Mouse (Mus musculus) embryonic facial prominence, embryonic 15.5 days (tissue): ENCODE measurements around the gene Cuedc1. TPM values are rescaled to one million over a fixed set of nuclear protein-coding genes. Genes with fewer than 3 reads are reported as not detected.

Experiments used
- ATAC-seq: fragments of 200-750 bp; cut with Nextera tagmentation; 2 replicates; pipeline ENCODE4 v1.8.0; 2017; ENCODE audit warnings: low read depth, moderate TSS enrichment; ENCODE audit not compliant: insufficient number of reproducible peaks, low FRiP score, low TSS enrichment
- H3K27ac ChIP-seq: fragments of 300-500 bp; sonication (generic); replicated peaks from 2 replicates; pipeline ENCODE4 v1.5.1; 2015; ENCODE audit warnings: mild to moderate bottlenecking, inconsistent platforms
- H3K27me3 ChIP-seq: fragments of 300-500 bp; sonication (generic); 2 replicates; pipeline ENCODE4 v1.6.1; 2015; ENCODE audit warnings: inconsistent platforms
- H3K36me3 ChIP-seq: fragments of 300-500 bp; sonication (generic); 2 replicates; pipeline ENCODE4 v1.6.1; 2015; ENCODE audit warnings: mild to moderate bottlenecking, inconsistent platforms
- H3K4me1 ChIP-seq: fragments of 300-500 bp; sonication (generic); 2 replicates; pipeline ENCODE4 v1.6.1; 2015; ENCODE audit warnings: inconsistent platforms
- H3K4me2 ChIP-seq: fragments of 300-500 bp; sonication (generic); replicated peaks from 2 replicates; pipeline ENCODE4 v1.6.1; 2015; ENCODE audit warnings: mild to moderate bottlenecking, inconsistent platforms
- H3K4me3 ChIP-seq: fragments of 300-500 bp; sonication (generic); replicated peaks from 2 replicates; pipeline ENCODE4 v1.5.1; 2015; ENCODE audit warnings: mild to moderate bottlenecking, inconsistent platforms
- H3K9ac ChIP-seq: fragments of 300-500 bp; sonication (generic); 2 replicates; pipeline ENCODE4 v1.6.1; 2015; ENCODE audit warnings: inconsistent platforms
- H3K9me3 ChIP-seq: fragments of 300-500 bp; sonication (generic); replicated peaks from 2 replicates; pipeline ENCODE4 v1.6.1; 2016; ENCODE audit warnings: inconsistent platforms
- WGBS: fragments of 180-500 bp; shearing (Covaris S2); methylation state at CpG from one replicate; pipeline ENCODE4 v1.1.7; 2015; 5-methylcytosine and 5-hydroxymethylcytosine counted together
- polyA plus RNA-seq: library from polyadenylated mRNA; unstranded; fragments of >200 nt; fragmentation: Nextera tagmentation; extraction: Ambion mirVana; gene quantifications from 2 replicates; pipeline ENCODE4 v1.2.1, GENCODE M21; 2015

Gene Cuedc1
- polyA plus RNA-seq, 1 experiment from 2014 or later, result 38.7 TPM

GRCm38 (mm10) chr11:88161651-88162362 is 63.9 kb downstream of the Cuedc1 start:
- Histone ChIP-seq H3K27me3 (no peaks in the 10 kb centered on the region), H3K9ac (no peak overlapping the region), H3K4me2 (peak overlapping the region; percentile 71), H3K4me3 (peak overlapping the region; percentile 34), H3K4me1 (peaks cover 76% of the 10 kb centered on the region), H3K27ac (peak overlapping the region; percentile 48; the same call in 1 of the 2 replicates), H3K9me3 (no peaks in the 10 kb centered on the region), H3K36me3 (no peaks in the 10 kb centered on the region)
- peak; percentile 43; the same call in 1 of the 2 replicates for ATAC-seq
- 9% methylated on average over 15 of the region's 15 CpGs for WGBS

- H3K9ac ChIP-seq, result no peak overlapping the region
- 66% methylated on average over 4 of the region's 4 CpGs for WGBS
- H3K4me2 ChIP-seq, result no peak overlapping the region
- H3K27me3 ChIP-seq, result no peaks in the 10 kb centered on the region
- no peaks in the 10 kb centered on the region for H3K36me3 ChIP-seq
- H3K4me1 ChIP-seq, result peaks cover 72% of the 10 kb centered on the region
- H3K27ac ChIP-seq, result no peak overlapping the region
- H3K4me3 ChIP-seq, result no peak overlapping the region
- H3K9me3 ChIP-seq, result no peaks in the 10 kb centered on the region
- no peak for ATAC-seq
These were observed 64.9 kb downstream of the Cuedc1 start for GRCm38 (mm10) chr11:88162740-88163139.

GRCm38 (mm10) chr11:88164213-88164723 is 66.4 kb downstream of the Cuedc1 start:
- ATAC-seq, result no peak
- peaks cover 62% of the 10 kb centered on the region for H3K4me1 ChIP-seq
- H3K4me2 ChIP-seq, result no peak overlapping the region

GRCm38 (mm10) chr11:88164801-88165377 is 67.0 kb downstream of the Cuedc1 start:
- peaks cover 62% of the 10 kb centered on the region for H3K4me1 ChIP-seq
- WGBS, result 16% methylated on average over 15 of the region's 15 CpGs

More at GRCm38 (mm10) chr11:88164213-88164723, 66.4 kb downstream of the Cuedc1 start:
- Histone ChIP-seq H3K27ac (peak overlapping the region; percentile 88), H3K9ac (no peak overlapping the region), H3K9me3 (no peaks in the 10 kb centered on the region), H3K36me3 (no peaks in the 10 kb centered on the region), H3K4me3 (no peak overlapping the region), H3K27me3 (no peaks in the 10 kb centered on the region)
- 69% methylated on average over 7 of the region's 7 CpGs for WGBS

GRCm38 (mm10) chr11:88165683-88166364 is 68.0 kb downstream of the Cuedc1 start:
- no peak for ATAC-seq
- Histone ChIP-seq H3K9ac (no peak overlapping the region), H3K4me1 (peaks cover 53% of the 10 kb centered on the region), H3K4me3 (no peak overlapping the region), H3K27me3 (peaks cover 7% of the 10 kb centered on the region), H3K36me3 (peaks cover 5% of the 10 kb centered on the region; the same call in 1 of the 2 replicates), H3K9me3 (no peaks in the 10 kb centered on the region), H3K4me2 (no peak overlapping the region), H3K27ac (peak overlapping the region; percentile 88)
- 36% methylated on average over 10 of the region's 10 CpGs for WGBS

More at GRCm38 (mm10) chr11:88164801-88165377, 67.0 kb downstream of the Cuedc1 start:
- no peaks in the 10 kb centered on the region for H3K9me3 ChIP-seq
- H3K27me3 ChIP-seq, result peaks cover 5% of the 10 kb centered on the region
- no peak overlapping the region for H3K4me2 ChIP-seq
- peak overlapping the region; percentile 88 for H3K27ac ChIP-seq
- peak; percentile 30; the same call in 1 of the 2 replicates for ATAC-seq
- H3K9ac ChIP-seq, result no peak overlapping the region
- no peak overlapping the region for H3K4me3 ChIP-seq
- peaks cover 4% of the 10 kb centered on the region; the same call in 1 of the 2 replicates for H3K36me3 ChIP-seq

GRCm38 (mm10) chr11:88166471-88166870 is 68.6 kb downstream of the Cuedc1 start:
- peaks cover 48% of the 10 kb centered on the region for H3K4me1 ChIP-seq
- no peak overlapping the region for H3K27ac ChIP-seq
- peaks cover 7% of the 10 kb centered on the region for H3K27me3 ChIP-seq
- H3K9me3 ChIP-seq, result no peaks in the 10 kb centered on the region
- H3K9ac ChIP-seq, result no peak overlapping the region
- peaks cover 5% of the 10 kb centered on the region; the same call in 1 of the 2 replicates for H3K36me3 ChIP-seq
- H3K4me2 ChIP-seq, result no peak overlapping the region
- no peak for ATAC-seq
- 86% methylated on average over 7 of the region's 7 CpGs for WGBS
- no peak overlapping the region for H3K4me3 ChIP-seq

- peaks cover 5% of the 10 kb centered on the region; the same call in 1 of the 2 replicates for H3K36me3 ChIP-seq
- WGBS, result 57% methylated on average over 3 of the region's 3 CpGs
- H3K27ac ChIP-seq, result no peak overlapping the region
- H3K4me3 ChIP-seq, result no peak overlapping the region
- H3K9ac ChIP-seq, result no peak overlapping the region
- H3K4me1 ChIP-seq, result peaks cover 54% of the 10 kb centered on the region
- no peaks in the 10 kb centered on the region for H3K9me3 ChIP-seq
- peaks cover 7% of the 10 kb centered on the region for H3K27me3 ChIP-seq
- ATAC-seq, result no peak
- H3K4me2 ChIP-seq, result no peak overlapping the region
These were observed 70.8 kb downstream of the Cuedc1 start for GRCm38 (mm10) chr11:88168611-88169010.

- ATAC-seq, result no peak
- Histone ChIP-seq H3K9ac (no peak overlapping the region), H3K4me1 (peaks cover 54% of the 10 kb centered on the region), H3K4me3 (no peak overlapping the region), H3K27ac (no peak overlapping the region), H3K27me3 (peaks cover 7% of the 10 kb centered on the region), H3K36me3 (peaks cover 5% of the 10 kb centered on the region; the same call in 1 of the 2 replicates), H3K9me3 (no peaks in the 10 kb centered on the region), H3K4me2 (no peak overlapping the region)
- 33% methylated on average over 32 of the region's 32 CpGs for WGBS
These were observed 71.7 kb downstream of the Cuedc1 start for GRCm38 (mm10) chr11:88169531-88170040.

- Histone ChIP-seq H3K36me3 (peaks cover 5% of the 10 kb centered on the region; the same call in 1 of the 2 replicates), H3K9ac (no peak overlapping the region), H3K4me1 (peaks cover 43% of the 10 kb centered on the region), H3K4me2 (no peak overlapping the region), H3K9me3 (no peaks in the 10 kb centered on the region), H3K27ac (no peak overlapping the region), H3K4me3 (no peak overlapping the region), H3K27me3 (peaks cover 7% of the 10 kb centered on the region)
- no peak for ATAC-seq
- 83% methylated on average over 3 of the region's 3 CpGs for WGBS
These were observed 72.7 kb downstream of the Cuedc1 start for GRCm38 (mm10) chr11:88170606-88171005.

GRCm38 (mm10) chr11:88171876-88172442 is 74.1 kb downstream of the Cuedc1 start:
- H3K4me2 ChIP-seq, result no peak overlapping the region
- H3K4me1 ChIP-seq, result peaks cover 31% of the 10 kb centered on the region
- H3K36me3 ChIP-seq, result peaks cover 7% of the 10 kb centered on the region; the same call in 1 of the 2 replicates
- H3K27me3 ChIP-seq, result peaks cover 7% of the 10 kb centered on the region
- WGBS, result 63% methylated on average over 15 of the region's 15 CpGs
- no peak overlapping the region for H3K4me3 ChIP-seq
- H3K9me3 ChIP-seq, result no peaks in the 10 kb centered on the region
- 0 out of 2 replicates have a peak overlapping the region, but pooled peaks have one; percentile 75 for H3K27ac ChIP-seq
- ATAC-seq, result no peak
- no peak overlapping the region for H3K9ac ChIP-seq
